Mouse (Mus musculus) olfactory bulb, adult 2 months (tissue): ENCODE data around the gene Il17rc.

ENCODE experiments used
- CTCF ChIP-seq: fragments of 200-500 bp; IDR thresholded peaks from 2 replicates; pipeline ENCODE4 v1.5.1; 2012; ENCODE audit warnings: low read depth, mild to moderate bottlenecking, low read length, moderate library complexity; ENCODE audit not compliant: insufficient read depth
- POLR2A ChIP-seq: fragments of 200-500 bp; IDR thresholded peaks from 2 replicates; pipeline ENCODE4 v1.6.1; 2012; ENCODE audit warnings: mild to moderate bottlenecking, low read depth, low read length, moderate library complexity; ENCODE audit not compliant: insufficient read depth

DNA sequence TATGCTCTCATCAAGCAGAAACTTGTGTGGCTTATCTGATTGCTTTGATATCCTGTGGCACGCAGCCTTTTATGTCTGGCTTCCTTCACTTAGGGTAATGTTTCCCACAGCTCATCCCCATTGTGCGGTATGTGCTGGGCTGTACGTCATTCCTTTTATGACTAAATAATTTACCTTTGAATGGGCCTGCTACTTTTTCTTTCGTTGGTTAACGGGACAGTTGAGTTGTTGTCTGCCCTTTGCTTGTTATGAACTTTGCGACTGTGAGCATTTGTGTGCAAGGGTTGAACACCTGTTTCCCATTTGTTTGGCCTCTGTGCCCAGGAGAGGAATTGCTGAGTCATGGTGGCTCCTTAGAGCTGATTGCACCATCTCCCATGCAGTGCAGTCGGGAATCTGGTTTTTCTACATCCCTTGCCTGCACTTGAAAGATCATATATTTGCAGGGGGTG, 15.9 kb downstream of the Il17rc start:
- TF ChIP-seq CTCF (no peak), POLR2A (no peak)
